Mouse (Mus musculus) lung, embryonic 15.5 days (tissue): ENCODE data around the gene Nsun2. TPM values are rescaled to one million over a fixed set of nuclear protein-coding genes. Genes with fewer than 3 reads are reported as not detected.

Experiments
- ATAC-seq: fragments of 200-750 bp; cut with Nextera tagmentation; 2 replicates; pipeline ENCODE4 v1.8.0; 2017; ENCODE audit warnings: moderate number of reproducible peaks, borderline replicate concordance; ENCODE audit not compliant: low FRiP score, low TSS enrichment; ENCODE audit errors: extremely low read depth
- H3K27ac ChIP-seq: fragments of 300-500 bp; sonication (generic); 2 replicates; pipeline ENCODE4 v1.5.1; 2015; ENCODE audit warnings: moderate library complexity, mild to moderate bottlenecking, inconsistent platforms
- H3K27me3 ChIP-seq: fragments of 300-500 bp; sonication (generic); 2 replicates; pipeline ENCODE4 v1.6.1; 2015; ENCODE audit warnings: inconsistent platforms
- H3K36me3 ChIP-seq: fragments of 300-500 bp; sonication (generic); 2 replicates; pipeline ENCODE4 v1.6.1; 2015; ENCODE audit warnings: inconsistent platforms
- H3K4me1 ChIP-seq: fragments of 300-500 bp; sonication (generic); 2 replicates; pipeline ENCODE4 v1.6.1; 2015; ENCODE audit warnings: inconsistent platforms
- H3K4me2 ChIP-seq: fragments of 300-500 bp; sonication (generic); 2 replicates; pipeline ENCODE4 v1.6.1; 2015; ENCODE audit warnings: inconsistent platforms, mild to moderate bottlenecking, moderate library complexity
- H3K4me3 ChIP-seq: fragments of 300-500 bp; sonication (generic); 2 replicates; pipeline ENCODE4 v1.5.1; 2015; ENCODE audit warnings: mild to moderate bottlenecking, inconsistent platforms
- H3K9ac ChIP-seq: fragments of 300-500 bp; sonication (generic); 2 replicates; pipeline ENCODE4 v1.6.1; 2015; ENCODE audit warnings: inconsistent platforms
- H3K9me3 ChIP-seq: fragments of 300-500 bp; sonication (generic); 2 replicates; pipeline ENCODE4 v1.6.1; 2016; ENCODE audit warnings: inconsistent platforms
- WGBS: fragments of 180-500 bp; shearing (Covaris S2); methylation state at CpG from one replicate; pipeline ENCODE4 v1.1.7; 2015; 5-methylcytosine and 5-hydroxymethylcytosine counted together
- polyA plus RNA-seq: library from polyadenylated mRNA; unstranded; fragments of >200 nt; fragmentation: Nextera tagmentation; extraction: Ambion mirVana; gene quantifications from 2 replicates; pipeline ENCODE4 v1.2.1, GENCODE M21; 2015

Gene Nsun2
- polyA plus RNA-seq, 1 experiment from 2014 or later: 113 TPM

DNA sequence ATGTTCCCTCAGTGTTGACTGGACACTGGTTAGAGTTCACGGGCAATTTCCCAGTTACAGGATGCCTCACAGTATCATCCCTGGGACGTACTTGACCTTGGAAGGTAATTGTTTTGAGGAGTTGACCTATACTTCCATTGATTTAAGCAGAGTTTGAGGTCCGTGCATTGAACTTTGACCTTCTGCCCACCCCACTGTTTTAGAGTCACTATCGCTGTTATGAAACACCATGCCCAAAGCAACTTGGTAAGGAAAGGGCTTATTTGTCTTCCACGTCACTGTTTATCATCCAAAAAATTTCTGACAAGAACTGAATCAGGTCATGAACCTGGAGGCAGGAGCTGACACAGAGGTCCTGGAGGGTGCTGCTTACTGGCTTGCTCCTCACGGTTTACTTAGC is 48.9 kb downstream of the Nsun2 start:
- Histone ChIP-seq H3K27ac (no peak overlapping the region), H3K4me1 (no peaks in the 10 kb centered on the region), H3K9me3 (no peaks in the 10 kb centered on the region), H3K4me2 (no peak overlapping the region), H3K36me3 (no peaks in the 10 kb centered on the region), H3K9ac (no peak overlapping the region), H3K27me3 (no peaks in the 10 kb centered on the region), H3K4me3 (no peak overlapping the region)
- no peak for ATAC-seq
- WGBS: 77% methylated on average over 6 of the region's 6 CpGs

DNA sequence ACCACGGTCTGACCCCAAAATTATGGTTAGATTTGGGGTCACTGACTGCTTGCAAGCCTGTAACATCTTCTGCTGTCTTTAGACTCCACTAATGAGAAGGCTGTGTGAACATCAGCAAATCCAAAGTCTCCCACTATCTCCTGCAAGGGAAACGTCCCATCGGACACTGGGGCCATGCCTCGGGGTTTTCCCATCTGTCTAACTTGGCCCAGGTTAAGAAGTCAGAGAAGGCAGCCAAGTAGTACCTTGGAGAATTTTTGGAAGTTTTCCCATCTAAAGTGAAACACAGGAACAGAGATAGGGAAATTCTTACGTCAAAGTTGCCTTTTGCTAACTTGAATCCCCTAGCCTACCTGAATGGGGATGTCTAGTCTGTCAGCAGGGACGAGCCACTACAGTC is 50.0 kb downstream of the Nsun2 start:
- WGBS: 84% methylated on average over 6 of the region's 6 CpGs
- Histone ChIP-seq H3K4me1 (no peaks in the 10 kb centered on the region), H3K9me3 (no peaks in the 10 kb centered on the region), H3K4me2 (no peak overlapping the region), H3K36me3 (no peaks in the 10 kb centered on the region), H3K4me3 (no peak overlapping the region), H3K27ac (no peak overlapping the region), H3K27me3 (no peaks in the 10 kb centered on the region), H3K9ac (no peak overlapping the region)
- ATAC-seq: no peak

DNA sequence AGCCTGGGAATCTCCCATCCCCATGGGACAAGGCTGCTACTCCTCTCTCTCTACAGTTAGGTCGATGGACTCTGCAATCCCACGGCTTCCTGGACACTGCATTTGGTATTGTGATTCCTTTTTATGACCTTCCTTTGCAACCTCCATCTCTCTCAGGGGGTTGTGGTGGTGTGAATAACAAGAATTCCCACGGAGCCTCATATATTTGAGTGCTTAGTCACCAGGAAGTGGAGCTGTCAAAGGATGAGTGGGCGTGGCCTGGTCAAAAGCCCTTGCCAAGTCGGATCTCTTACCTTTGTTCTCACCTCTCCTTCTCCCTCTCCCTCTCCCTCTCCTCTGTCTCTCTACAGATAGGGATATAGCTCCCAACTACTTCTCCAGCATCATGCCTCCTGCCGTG is 52.3 kb downstream of the Nsun2 start:
- ATAC-seq: no peak
- no peak overlapping the region for H3K27ac ChIP-seq

DNA sequence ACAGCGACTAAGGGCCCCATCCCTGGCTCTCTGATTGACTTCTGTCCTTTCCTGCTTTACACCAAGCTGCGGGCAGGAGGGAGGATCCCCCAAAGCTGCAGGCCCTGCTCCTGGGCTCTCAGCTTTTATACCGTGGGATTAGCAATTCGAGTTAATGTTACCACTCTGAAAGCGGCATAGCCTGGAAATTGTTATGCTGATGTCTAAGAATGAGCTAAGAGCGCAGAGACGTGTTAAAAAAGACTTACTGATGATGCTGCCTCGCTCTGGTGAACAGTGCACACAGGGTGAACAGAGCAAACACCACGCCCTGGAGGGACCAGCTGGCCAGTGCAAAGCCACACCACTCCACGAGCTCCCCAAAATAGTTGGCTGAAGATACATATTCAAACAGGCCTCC is 52.8 kb downstream of the Nsun2 start:
- no peaks in the 10 kb centered on the region for H3K4me1 ChIP-seq
- ATAC-seq: no peak
- H3K4me2 ChIP-seq: no peak overlapping the region
- no peaks in the 10 kb centered on the region for H3K9me3 ChIP-seq
- H3K27me3 ChIP-seq: no peaks in the 10 kb centered on the region
- no peak overlapping the region for H3K27ac ChIP-seq
- WGBS: 69% methylated on average over 10 of the region's 10 CpGs
- H3K9ac ChIP-seq: no peak overlapping the region
- H3K4me3 ChIP-seq: no peak overlapping the region
- no peaks in the 10 kb centered on the region for H3K36me3 ChIP-seq

More for the DNA sequence above, 52.3 kb downstream of the Nsun2 start:
- no peaks in the 10 kb centered on the region for H3K27me3 ChIP-seq
- no peak overlapping the region for H3K4me2 ChIP-seq
- no peaks in the 10 kb centered on the region for H3K36me3 ChIP-seq
- no peak overlapping the region for H3K4me3 ChIP-seq
- no peak overlapping the region for H3K9ac ChIP-seq
- WGBS: 47% methylated on average over 6 of the region's 6 CpGs
- H3K4me1 ChIP-seq: no peaks in the 10 kb centered on the region
- H3K9me3 ChIP-seq: no peaks in the 10 kb centered on the region

DNA sequence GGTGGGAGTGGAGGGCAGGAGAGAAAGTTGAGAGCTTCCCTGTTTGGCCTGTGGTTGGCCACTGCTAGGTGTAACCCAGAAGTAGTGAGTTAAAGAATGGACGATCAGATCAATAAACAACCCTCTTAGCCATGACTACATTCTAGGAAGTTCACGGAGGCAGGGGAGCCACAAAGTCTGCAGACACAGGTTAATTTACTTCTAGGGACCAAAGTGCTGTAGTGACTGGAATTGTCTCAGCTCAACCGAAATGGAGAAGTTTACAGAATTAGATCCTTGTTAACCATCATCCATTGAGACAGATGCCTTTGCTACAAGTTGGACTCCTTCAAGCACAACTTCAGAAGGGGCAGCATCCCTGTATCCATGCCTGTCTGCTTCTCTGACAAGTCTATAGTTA is 54.3 kb downstream of the Nsun2 start:
- no peak for ATAC-seq
- Histone ChIP-seq H3K27ac (no peak overlapping the region), H3K9ac (no peak overlapping the region), H3K4me2 (no peak overlapping the region), H3K27me3 (no peaks in the 10 kb centered on the region), H3K9me3 (no peaks in the 10 kb centered on the region), H3K36me3 (no peaks in the 10 kb centered on the region), H3K4me1 (no peaks in the 10 kb centered on the region), H3K4me3 (no peak overlapping the region)
- 56% methylated on average over 3 of the region's 3 CpGs for WGBS

DNA sequence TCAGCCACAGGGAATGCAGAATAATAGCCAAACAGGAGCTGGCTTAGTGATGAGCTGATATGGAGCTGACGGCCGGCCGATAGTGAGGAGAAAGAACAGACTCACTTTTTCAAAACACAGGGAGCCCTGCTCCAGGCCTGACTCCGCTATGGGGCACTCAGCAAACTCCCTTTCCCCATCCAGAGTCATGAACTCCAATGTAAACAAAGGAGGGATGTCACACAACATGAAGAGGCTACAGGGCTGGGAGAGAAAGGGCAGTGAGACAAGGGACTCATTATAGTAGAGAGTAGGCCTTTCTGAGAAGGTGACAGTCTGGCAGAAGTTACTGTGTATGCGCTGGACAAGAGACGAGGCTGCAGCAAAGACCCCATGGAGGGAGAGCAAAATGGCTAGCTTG is 54.7 kb downstream of the Nsun2 start:
- Histone ChIP-seq H3K27ac (no peak overlapping the region), H3K9me3 (no peaks in the 10 kb centered on the region), H3K36me3 (no peaks in the 10 kb centered on the region), H3K4me2 (no peak overlapping the region), H3K27me3 (no peaks in the 10 kb centered on the region), H3K4me3 (no peak overlapping the region), H3K9ac (no peak overlapping the region), H3K4me1 (no peaks in the 10 kb centered on the region)
- ATAC-seq: no peak
- WGBS: 34% methylated on average over 6 of the region's 6 CpGs

DNA sequence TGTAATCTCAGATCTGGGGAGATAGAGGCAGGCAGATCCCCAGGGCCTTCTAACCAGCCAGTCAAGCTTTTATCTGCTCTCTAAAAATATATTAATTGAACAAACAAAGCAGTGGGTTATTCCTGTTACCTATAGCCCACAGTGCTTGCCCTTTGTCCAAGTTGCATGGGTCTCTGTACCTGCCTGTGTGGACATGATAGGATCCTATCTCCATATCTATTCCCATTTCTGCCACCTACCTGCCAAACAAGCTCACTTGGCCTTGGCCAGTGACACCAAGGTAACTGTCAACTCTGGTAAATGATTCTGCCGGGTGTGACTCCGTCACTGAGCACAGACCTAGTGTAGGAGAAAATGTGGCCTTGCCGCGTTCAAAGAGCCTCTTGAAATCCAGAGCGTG is 57.8 kb downstream of the Nsun2 start:
- H3K36me3 ChIP-seq: no peaks in the 10 kb centered on the region
- 92% methylated on average over 5 of the region's 5 CpGs for WGBS

DNA sequence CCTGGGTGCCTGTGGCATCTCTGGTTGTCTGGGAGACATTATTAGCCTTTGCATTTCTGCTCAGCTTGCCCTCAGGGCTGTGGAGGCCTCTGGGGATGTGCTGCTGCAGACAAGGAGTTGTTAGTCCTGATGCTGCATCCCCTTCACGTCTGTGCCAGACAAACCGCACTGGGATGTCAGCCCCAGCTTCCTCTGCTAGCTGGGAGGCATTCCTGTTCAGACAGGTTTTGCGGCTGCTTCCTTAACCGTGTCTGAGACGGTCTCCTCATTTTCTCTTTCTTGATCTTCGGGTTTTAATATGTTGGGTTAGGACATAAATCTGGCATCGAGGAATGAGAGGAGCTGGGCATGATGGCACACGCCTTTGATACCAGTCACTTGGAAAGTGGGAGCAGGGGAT is 58.7 kb downstream of the Nsun2 start:
- WGBS: 80% methylated on average over 8 of the region's 8 CpGs
- no peaks in the 10 kb centered on the region for H3K9me3 ChIP-seq
- no peak overlapping the region for H3K4me2 ChIP-seq
- H3K4me1 ChIP-seq: no peaks in the 10 kb centered on the region
- no peak overlapping the region for H3K9ac ChIP-seq
- H3K4me3 ChIP-seq: no peak overlapping the region
- no peaks in the 10 kb centered on the region for H3K27me3 ChIP-seq
- no peaks in the 10 kb centered on the region for H3K36me3 ChIP-seq
- no peak for ATAC-seq
- H3K27ac ChIP-seq: no peak overlapping the region

More for the DNA sequence above, 57.8 kb downstream of the Nsun2 start:
- Histone ChIP-seq H3K27ac (no peak overlapping the region), H3K4me1 (no peaks in the 10 kb centered on the region), H3K9ac (no peak overlapping the region), H3K4me2 (no peak overlapping the region), H3K27me3 (no peaks in the 10 kb centered on the region), H3K9me3 (no peaks in the 10 kb centered on the region), H3K4me3 (no peak overlapping the region)
- ATAC-seq: no peak

DNA sequence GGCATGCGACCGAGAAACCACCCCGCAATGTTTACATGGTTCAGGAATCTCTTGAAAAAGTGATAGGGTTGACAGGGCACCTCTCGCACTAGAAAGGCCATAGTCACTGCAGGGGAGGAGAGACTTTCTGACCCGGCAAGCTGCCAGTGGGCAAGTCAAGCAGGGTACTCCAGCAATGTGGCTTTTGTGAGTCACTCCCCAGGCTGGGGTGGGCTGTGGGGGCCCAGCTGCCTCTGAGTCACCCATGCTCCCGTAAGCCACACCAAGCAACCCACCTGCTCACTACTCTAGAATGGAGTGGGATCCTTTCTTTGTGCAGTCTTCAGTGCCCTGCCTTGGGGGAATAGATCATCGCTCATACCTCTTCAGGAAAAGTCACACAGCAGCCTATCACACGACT is 59.9 kb downstream of the Nsun2 start:
- H3K27me3 ChIP-seq: no peaks in the 10 kb centered on the region
- H3K27ac ChIP-seq: no peak overlapping the region
- no peaks in the 10 kb centered on the region for H3K4me1 ChIP-seq
- no peak overlapping the region for H3K4me2 ChIP-seq
- no peak overlapping the region for H3K9ac ChIP-seq
- H3K4me3 ChIP-seq: no peak overlapping the region
- no peaks in the 10 kb centered on the region for H3K36me3 ChIP-seq
- WGBS: 42% methylated on average over 8 of the region's 8 CpGs
- H3K9me3 ChIP-seq: no peaks in the 10 kb centered on the region
- ATAC-seq: no peak

DNA sequence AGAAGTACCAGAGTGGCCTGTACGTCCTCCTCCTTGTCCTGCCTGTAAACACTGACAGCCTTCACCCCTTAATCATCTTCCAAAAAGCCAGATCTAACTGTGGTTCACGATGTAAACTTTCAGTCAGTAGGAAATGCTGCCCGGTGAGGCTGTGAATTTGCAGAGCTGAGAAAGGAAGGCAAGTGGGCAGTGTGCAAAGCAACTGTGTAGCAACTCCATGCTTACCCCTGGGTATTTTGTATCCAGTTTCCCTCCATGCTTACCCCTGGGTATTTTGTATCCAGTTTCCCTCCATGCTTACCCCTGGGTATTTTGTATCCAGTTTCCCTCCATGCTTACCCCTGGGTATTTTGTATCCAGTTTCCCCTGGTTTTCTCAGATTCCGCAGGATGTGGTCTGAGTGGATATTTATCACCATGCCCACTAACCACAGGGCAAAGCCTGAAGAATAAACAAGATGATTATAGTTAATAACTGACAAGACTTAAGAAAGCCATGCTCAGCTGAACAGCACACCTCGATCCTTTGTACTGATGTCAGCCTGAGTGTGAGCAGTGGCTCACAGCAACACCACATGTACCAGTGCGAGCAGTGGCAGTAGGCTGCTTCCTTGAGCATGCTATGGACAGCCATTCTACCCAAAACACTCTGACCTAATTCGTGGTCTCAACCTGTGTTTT is 61.2 kb downstream of the Nsun2 start:
- no peak for ATAC-seq
- Histone ChIP-seq H3K9me3 (no peaks in the 10 kb centered on the region), H3K9ac (no peak overlapping the region), H3K27ac (no peak overlapping the region), H3K4me1 (no peaks in the 10 kb centered on the region), H3K4me2 (no peak overlapping the region), H3K27me3 (no peaks in the 10 kb centered on the region), H3K4me3 (no peak overlapping the region), H3K36me3 (no peaks in the 10 kb centered on the region)
- WGBS: 74% methylated on average over 7 of the region's 7 CpGs

DNA sequence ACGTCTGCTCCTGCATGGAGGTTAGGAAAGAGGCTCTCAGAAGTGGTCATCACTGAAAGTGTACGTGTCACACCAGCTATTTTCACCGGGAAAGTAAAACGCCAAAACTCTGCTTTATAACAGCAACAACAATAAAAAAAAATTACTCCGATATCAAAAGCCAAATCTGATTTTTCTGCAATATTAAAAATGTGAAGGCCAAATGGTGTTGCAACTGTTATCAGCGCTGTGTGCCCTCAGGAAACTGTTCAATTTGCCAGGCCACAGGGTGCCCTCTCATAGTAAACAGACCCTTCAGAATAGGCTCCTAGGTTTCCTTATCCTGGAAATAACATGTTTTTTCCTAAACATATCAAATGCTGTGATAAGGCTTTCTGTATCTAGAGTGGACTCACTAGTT is 62.4 kb downstream of the Nsun2 start:
- Histone ChIP-seq H3K4me1 (no peaks in the 10 kb centered on the region), H3K27ac (no peak overlapping the region), H3K9me3 (no peaks in the 10 kb centered on the region), H3K27me3 (no peaks in the 10 kb centered on the region), H3K36me3 (no peaks in the 10 kb centered on the region), H3K4me3 (no peak overlapping the region), H3K9ac (no peak overlapping the region), H3K4me2 (no peak overlapping the region)
- no peak for ATAC-seq
- 88% methylated on average over 6 of the region's 6 CpGs for WGBS

DNA sequence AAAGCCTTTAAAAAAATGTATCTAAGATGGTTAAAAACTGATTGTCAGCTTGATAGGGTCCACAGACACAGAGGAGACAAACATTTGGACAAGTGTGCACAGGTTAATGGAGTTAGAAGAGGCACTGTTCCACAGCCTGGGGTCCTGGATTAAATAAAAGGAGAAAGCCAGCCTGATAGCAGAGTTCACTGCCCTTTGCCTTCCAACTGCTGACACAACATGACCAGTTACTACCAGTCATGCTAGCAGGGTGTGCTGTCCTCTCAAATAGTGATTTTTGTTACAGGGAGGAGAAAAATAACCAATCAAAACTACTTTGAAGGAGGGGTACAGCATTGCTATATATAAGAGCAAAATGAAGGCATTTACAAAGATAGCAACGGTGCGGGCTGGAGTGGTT is 63.0 kb downstream of the Nsun2 start:
- WGBS: 80% methylated on average over 2 of the region's 2 CpGs
- Histone ChIP-seq H3K9me3 (no peaks in the 10 kb centered on the region), H3K4me3 (no peak overlapping the region), H3K36me3 (no peaks in the 10 kb centered on the region), H3K27ac (no peak overlapping the region), H3K4me1 (no peaks in the 10 kb centered on the region), H3K4me2 (no peak overlapping the region), H3K27me3 (no peaks in the 10 kb centered on the region), H3K9ac (no peak overlapping the region)
- no peak for ATAC-seq

DNA sequence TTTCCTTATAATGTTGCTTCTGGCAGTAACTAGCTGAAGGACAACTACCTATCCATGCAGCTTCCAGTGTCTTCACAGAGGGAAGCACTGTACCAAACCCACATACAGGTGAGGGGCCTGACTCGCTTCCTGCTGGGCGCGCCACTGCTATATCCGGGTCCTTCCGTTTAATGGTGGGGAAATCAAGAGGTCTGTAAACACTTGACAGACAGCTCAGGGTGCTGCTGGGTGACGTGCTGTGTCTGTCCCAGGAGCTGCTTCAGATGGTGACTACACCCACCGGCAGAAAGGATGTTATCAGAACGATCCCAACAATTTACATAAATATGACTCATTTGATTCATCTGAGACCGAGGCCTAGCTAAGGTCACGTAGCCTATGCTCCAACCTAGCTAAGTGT is 65.3 kb downstream of the Nsun2 start:
- Histone ChIP-seq H3K27me3 (no peaks in the 10 kb centered on the region), H3K9ac (no peak overlapping the region), H3K9me3 (no peaks in the 10 kb centered on the region), H3K4me1 (no peaks in the 10 kb centered on the region), H3K4me3 (no peak overlapping the region), H3K36me3 (no peaks in the 10 kb centered on the region), H3K4me2 (no peak overlapping the region), H3K27ac (no peak overlapping the region)
- ATAC-seq: no peak
- WGBS: 61% methylated on average over 10 of the region's 10 CpGs
